Mouse (Mus musculus): ENCODE data around the gene Rin1. TPM values are rescaled to one million over a fixed set of nuclear protein-coding genes. Genes with fewer than 3 reads are reported as not detected.

The Rin1 gene
- total and polyA plus RNA-seq, 3 experiments = 0.13 to 0.89 (median 0.47) TPM

DNA sequence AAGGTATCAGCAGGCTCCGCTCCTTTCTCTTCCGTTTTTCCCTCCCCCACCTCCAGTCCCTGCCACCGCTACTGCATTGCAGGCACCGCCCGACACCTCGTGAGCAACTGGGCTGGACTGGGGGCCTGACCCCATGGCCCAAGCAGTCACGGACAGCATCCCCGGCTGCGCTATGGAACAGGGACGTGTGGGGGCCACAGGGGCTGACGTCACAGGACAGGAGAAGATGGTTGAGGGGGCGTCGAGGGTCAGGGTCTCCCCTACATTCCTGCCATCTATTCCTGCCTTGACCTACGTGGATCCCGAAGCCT lies 34.5 kb downstream of the Rin1 start:
- Histone ChIP-seq H3K36me3 (replicated peaks in 1 of 2; ENCODE audit: control insufficient read depth in 1 of 2, insufficient read depth in 1 of 2, low read length in 1 of 2) (peaks cover 0 to 5% of the 10 kb centered on the region in 2 experiments), H3K9me3 (replicated peaks; ENCODE audit: low read length) (peaks cover 5% of the 10 kb centered on the region), H3K27ac (ENCODE audit: insufficient read depth, low read depth) (no peak overlapping the region), H3K4me1 (ENCODE audit: control insufficient read depth in 1 of 2, insufficient read depth in 2 of 2) (peaks cover 15 to 18% of the 10 kb centered on the region in 2 experiments), H3K9ac (ENCODE audit: insufficient read depth, low read depth) (no peak overlapping the region), H3K27me3 (replicated peaks) (peaks cover 60% of the 10 kb centered on the region), H3K4me3 (replicated peaks in 1 of 3; ENCODE audit: low read depth in 2 of 3, low read length in 2 of 3, poor library complexity in 1 of 3) (peak overlapping the region in 1 of 3 experiments; percentile 40), H3K4me2 (ENCODE audit: insufficient read depth, low read depth, poor library complexity, severe bottlenecking) (no peak overlapping the region), H3K79me2 (replicated peaks; ENCODE audit: control insufficient read depth, extremely low read depth, insufficient read depth, poor library complexity, severe bottlenecking) (no peaks in the 10 kb centered on the region)
- in situ Hi-C loops (cut with MboI; ENCODE audit: low pct_ligation_motif_present, low pct_unique_long_range_greater_than_20kb, low sequenced_read_pairs) = loop anchor here (5.0 kb wide), 1 partner anchor 42 kb away; the partner anchor contains the start of gene Brms1
- DNase-seq (ENCODE audit: extremely low read depth) = no peak
- dilution Hi-C loops (cut with MboI; ENCODE audit: extremely low pct_ligation_motif_present, extremely low pct_unique_long_range_greater_than_20kb, low sequenced_read_pairs) = no loop called here
- TF ChIP-seq IRF4 (IDR thresholded peaks at IDR 0.05; ENCODE audit: low read depth, low read length) (no peak), HCFC1 (IDR thresholded peaks at IDR 0.05; ENCODE audit: low read depth, low read length) (no peak), MYC (IDR thresholded peaks at IDR 0.05; ENCODE audit: low read depth, low read length) (no peak), MAZ (IDR thresholded peaks at IDR 0.05; ENCODE audit: low read depth, low read length) (no peak), E2F4 (IDR thresholded peaks at IDR 0.05; ENCODE audit: insufficient replicate concordance, low read depth, low read length) (no peak), CHD2 (IDR thresholded peaks at IDR 0.05; ENCODE audit: low read length) (no peak), MAFK (IDR thresholded peaks at IDR 0.05; ENCODE audit: insufficient replicate concordance, low read length) (no peak), MEF2A (IDR thresholded peaks at IDR 0.05; ENCODE audit: borderline replicate concordance, low read depth, low read length) (no peak), BHLHE40 (IDR thresholded peaks at IDR 0.05; ENCODE audit: low read depth, low read length) (no peak), ETS1 (conservative IDR thresholded peaks at IDR 0.05; ENCODE audit: low read depth, low read length) (no peak), SIN3A (IDR thresholded peaks at IDR 0.05; ENCODE audit: low read length) (no peak), PAX5 (IDR thresholded peaks at IDR 0.05; ENCODE audit: low read length) (no peak), KAT2A (IDR thresholded peaks at IDR 0.05; ENCODE audit: insufficient replicate concordance, low read length) (no peak), JUN (IDR thresholded peaks at IDR 0.05; ENCODE audit: insufficient read depth, low read depth, low read length) (no peak), USF1 (IDR thresholded peaks at IDR 0.05; ENCODE audit: low read depth, low read length) (no peak), CHD1 (IDR thresholded peaks at IDR 0.05; ENCODE audit: low read depth, low read length) (no peak), CTCF (conservative IDR thresholded peaks at IDR 0.05 in 1 of 2, IDR thresholded peaks at IDR 0.05 in 1 of 2; ENCODE audit: low read depth in 2 of 2, low read length in 2 of 2) (no peak)

DNA sequence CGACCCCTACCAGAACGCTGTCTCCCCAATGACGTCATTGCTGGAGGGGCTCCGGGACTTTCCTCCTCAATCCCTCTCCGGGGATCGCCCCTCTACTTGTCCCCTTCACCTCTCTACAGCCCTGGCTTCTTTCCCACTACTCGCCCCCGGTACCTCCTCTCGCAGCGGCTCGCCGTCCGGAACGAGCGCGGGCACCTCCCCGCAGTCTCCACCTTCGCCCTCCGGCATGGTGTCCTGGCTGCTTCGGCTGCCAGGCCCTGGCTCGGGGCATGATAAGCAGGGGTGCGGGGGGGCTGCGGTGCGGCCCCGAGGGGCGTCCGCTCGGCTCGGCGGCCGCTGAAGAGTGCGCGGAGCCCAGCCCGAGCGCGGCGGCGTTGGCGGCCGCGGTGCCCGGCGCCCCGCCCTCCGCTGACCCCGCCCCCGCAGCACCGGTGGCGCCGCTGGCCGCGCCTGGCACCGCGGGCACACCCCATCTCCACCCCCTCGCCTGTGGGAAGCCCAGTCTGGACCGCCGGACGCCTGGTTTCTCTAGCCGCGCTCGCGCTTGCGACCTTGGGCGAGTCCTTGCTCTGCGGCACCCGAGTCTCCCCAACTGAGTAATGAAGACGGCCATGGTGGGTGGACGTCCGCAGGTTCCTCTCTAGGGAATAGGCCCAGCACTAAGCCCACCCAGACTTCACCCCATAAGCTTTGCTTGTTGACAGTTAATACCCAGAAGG lies 35.0 kb downstream of the Rin1 start, which contains the start of gene Tmem151a:
Gene Tmem151a (minus strand): TSS at position 387 of the 719 bp plus-strand sequence.
- H3K27me3 ChIP-seq (replicated peaks) = peaks cover 55% of the 10 kb centered on the region
- no peak for DNase-seq (ENCODE audit: extremely low read depth)
- H3K79me2 ChIP-seq (replicated peaks; ENCODE audit: control insufficient read depth, extremely low read depth, insufficient read depth, poor library complexity, severe bottlenecking) = no peaks in the 10 kb centered on the region
- H3K36me3 ChIP-seq (replicated peaks in 1 of 2; ENCODE audit: control insufficient read depth in 1 of 2, insufficient read depth in 1 of 2, low read length in 1 of 2) = peaks cover 0 to 9% of the 10 kb centered on the region in 2 experiments
- dilution Hi-C loops (cut with MboI; ENCODE audit: extremely low pct_ligation_motif_present, extremely low pct_unique_long_range_greater_than_20kb, low sequenced_read_pairs) = no loop called here
- H3K9ac ChIP-seq (ENCODE audit: insufficient read depth, low read depth) = no peak within 1 kb of the TSS
- in situ Hi-C loops (cut with MboI; ENCODE audit: low pct_ligation_motif_present, low pct_unique_long_range_greater_than_20kb, low sequenced_read_pairs) = loop anchor here (5.0 kb wide), 1 partner anchor 43 kb away; the partner anchor contains the start of gene Brms1
- peaks cover 5% of the 10 kb centered on the region for H3K9me3 ChIP-seq (replicated peaks; ENCODE audit: low read length)
- peak within 1 kb of the TSS; percentile 72 for H3K4me2 ChIP-seq (ENCODE audit: insufficient read depth, low read depth, poor library complexity, severe bottlenecking)
- H3K27ac ChIP-seq (ENCODE audit: insufficient read depth, low read depth) = no peak within 1 kb of the TSS
- TF ChIP-seq ZC3H11A (IDR thresholded peaks at IDR 0.05; ENCODE audit: low read depth, low read length) (no peak), MYC (IDR thresholded peaks at IDR 0.05; ENCODE audit: low read depth, low read length) (no peak), TBP (conservative IDR thresholded peaks at IDR 0.05; ENCODE audit: low read depth, low read length) (no peak), IRF4 (IDR thresholded peaks at IDR 0.05; ENCODE audit: low read depth, low read length) (no peak), JUND (conservative IDR thresholded peaks at IDR 0.05; ENCODE audit: low read depth, low read length) (no peak), USF2 (conservative IDR thresholded peaks at IDR 0.05; ENCODE audit: low read depth, low read length) (no peak), BHLHE40 (IDR thresholded peaks at IDR 0.05; ENCODE audit: low read depth, low read length) (no peak), ETS1 (conservative IDR thresholded peaks at IDR 0.05; ENCODE audit: low read depth, low read length) (no peak), CTCF (conservative IDR thresholded peaks at IDR 0.05 in 1 of 2, IDR thresholded peaks at IDR 0.05 in 1 of 2; ENCODE audit: low read depth in 2 of 2, low read length in 2 of 2) (no peak), USF1 (IDR thresholded peaks at IDR 0.05; ENCODE audit: low read depth, low read length) (no peak), CHD1 (IDR thresholded peaks at IDR 0.05; ENCODE audit: low read depth, low read length) (no peak), CHD2 (IDR thresholded peaks at IDR 0.05; ENCODE audit: low read length) (no peak), MEF2A (IDR thresholded peaks at IDR 0.05; ENCODE audit: borderline replicate concordance, low read depth, low read length) (no peak)
- H3K4me3 ChIP-seq (replicated peaks in 1 of 3; ENCODE audit: low read depth in 2 of 3, low read length in 2 of 3, poor library complexity in 1 of 3) = peak within 1 kb of the TSS in 1 of 3 experiments; percentile 40
- peaks cover 15 to 18% of the 10 kb centered on the region in 2 experiments for H3K4me1 ChIP-seq (ENCODE audit: control insufficient read depth in 1 of 2, insufficient read depth in 2 of 2)

Measured in CH12.LX (cell line).